Mouse (Mus musculus): ENCODE measurements at regions not wholly inside any gene's neighbourhood (a gene's known extent, or its start where the extent isn't known, plus 50 kb on each side); places are given as distances from the start of the nearest gene placed in this dataset.

GRCm38 (mm10) chr15:93783736-93784135, 188.0 kb upstream of the Prickle1 start:
- 67% methylated on average over 4 of the region's 4 CpGs for WGBS
- H3K4me1 ChIP-seq (replicated peaks; ENCODE audit: insufficient read depth, low read length), result no peaks in the 10 kb centered on the region
- no peaks in the 10 kb centered on the region for H3K9me3 ChIP-seq (replicated peaks; ENCODE audit: low read length)
- no peak for TF ChIP-seq CTCF (IDR thresholded peaks at IDR 0.05; ENCODE audit: low read depth)
- no peak overlapping the region for H3K4me3 ChIP-seq (replicated peaks; ENCODE audit: low read depth, low read length)
- peak; percentile 59 for DNase-seq (ENCODE audit: low spot score)
- ATAC-seq (replicated peaks; ENCODE audit: low FRiP score, low read depth), result no peak
- no peaks in the 10 kb centered on the region for H3K27me3 ChIP-seq (ENCODE audit: insufficient read depth, low read length)
- H3K9ac ChIP-seq (ENCODE audit: low read depth, low read length), result no peak overlapping the region
- no peak overlapping the region for H3K27ac ChIP-seq
- no peak overlapping the region for H3K4me2 ChIP-seq (ENCODE audit: low read length)
- H3K36me3 ChIP-seq (ENCODE audit: insufficient read depth, low read length), result no peaks in the 10 kb centered on the region

- ATAC-seq (replicated peaks; ENCODE audit: low FRiP score, low read depth), result peak; percentile 63; the same call in 1 of the 2 replicates
- Histone ChIP-seq H3K4me1 (replicated peaks; ENCODE audit: insufficient read depth, low read length) (no peaks in the 10 kb centered on the region), H3K9ac (ENCODE audit: low read depth, low read length) (no peak overlapping the region), H3K4me3 (replicated peaks; ENCODE audit: low read depth, low read length) (no peak overlapping the region), H3K4me2 (ENCODE audit: low read length) (peak overlapping the region; percentile 23; the same call in 1 of the 2 replicates), H3K27me3 (ENCODE audit: insufficient read depth, low read length) (no peaks in the 10 kb centered on the region), H3K36me3 (ENCODE audit: insufficient read depth, low read length) (no peaks in the 10 kb centered on the region), H3K27ac (no peak overlapping the region; the same call in 1 of the 2 replicates), H3K9me3 (replicated peaks; ENCODE audit: low read length) (no peaks in the 10 kb centered on the region)
- DNase-seq (ENCODE audit: low spot score), result peak; percentile 78
- no peak for TF ChIP-seq CTCF (IDR thresholded peaks at IDR 0.05; ENCODE audit: low read depth)
- 23% methylated on average over 12 of the region's 12 CpGs for WGBS
Measured at GRCm38 (mm10) chr15:93775199-93775745, 179.6 kb upstream of the Prickle1 start.

GRCm38 (mm10) chr15:93774340-93774739, 178.6 kb upstream of the Prickle1 start:
- ATAC-seq (replicated peaks; ENCODE audit: low FRiP score, low read depth), result no peak
- Histone ChIP-seq H3K27me3 (ENCODE audit: insufficient read depth, low read length) (no peaks in the 10 kb centered on the region), H3K4me1 (replicated peaks; ENCODE audit: insufficient read depth, low read length) (no peaks in the 10 kb centered on the region), H3K9ac (ENCODE audit: low read depth, low read length) (no peak overlapping the region), H3K4me3 (replicated peaks; ENCODE audit: low read depth, low read length) (no peak overlapping the region), H3K27ac (no peak overlapping the region), H3K9me3 (replicated peaks; ENCODE audit: low read length) (no peaks in the 10 kb centered on the region), H3K4me2 (ENCODE audit: low read length) (no peak overlapping the region), H3K36me3 (ENCODE audit: insufficient read depth, low read length) (no peaks in the 10 kb centered on the region)
- TF ChIP-seq CTCF (IDR thresholded peaks at IDR 0.05; ENCODE audit: low read depth), result no peak
- no peak for DNase-seq (ENCODE audit: low spot score)
- 48% methylated on average over 4 of the region's 4 CpGs for WGBS

GRCm38 (mm10) chr15:93766981-93767380, 171.3 kb upstream of the Prickle1 start:
- DNase-seq (ENCODE audit: low spot score), result no peak
- H3K9me3 ChIP-seq (replicated peaks; ENCODE audit: low read length), result no peaks in the 10 kb centered on the region
- H3K4me1 ChIP-seq (replicated peaks; ENCODE audit: insufficient read depth, low read length), result no peaks in the 10 kb centered on the region
- no peak overlapping the region for H3K9ac ChIP-seq (ENCODE audit: low read depth, low read length)
- no peaks in the 10 kb centered on the region for H3K27me3 ChIP-seq (ENCODE audit: insufficient read depth, low read length)
- WGBS, result 76% methylated on average over 3 of the region's 3 CpGs
- TF ChIP-seq CTCF (IDR thresholded peaks at IDR 0.05; ENCODE audit: low read depth), result no peak
- no peak overlapping the region for H3K4me3 ChIP-seq (replicated peaks; ENCODE audit: low read depth, low read length)
- H3K27ac ChIP-seq, result no peak overlapping the region
- no peak overlapping the region for H3K4me2 ChIP-seq (ENCODE audit: low read length)
- no peaks in the 10 kb centered on the region for H3K36me3 ChIP-seq (ENCODE audit: insufficient read depth, low read length)
- no peak for ATAC-seq (replicated peaks; ENCODE audit: low FRiP score, low read depth)

GRCm38 (mm10) chr15:93763047-93763446, 167.4 kb upstream of the Prickle1 start:
- Histone ChIP-seq H3K4me1 (replicated peaks; ENCODE audit: insufficient read depth, low read length) (no peaks in the 10 kb centered on the region), H3K27me3 (ENCODE audit: insufficient read depth, low read length) (no peaks in the 10 kb centered on the region), H3K9me3 (replicated peaks; ENCODE audit: low read length) (no peaks in the 10 kb centered on the region), H3K4me3 (replicated peaks; ENCODE audit: low read depth, low read length) (no peak overlapping the region), H3K27ac (no peak overlapping the region), H3K36me3 (ENCODE audit: insufficient read depth, low read length) (no peaks in the 10 kb centered on the region), H3K4me2 (ENCODE audit: low read length) (no peak overlapping the region), H3K9ac (ENCODE audit: low read depth, low read length) (no peak overlapping the region)
- WGBS, result 80% methylated on average over 5 of the region's 5 CpGs
- ATAC-seq (replicated peaks; ENCODE audit: low FRiP score, low read depth), result no peak
- no peak for DNase-seq (ENCODE audit: low spot score)
- no peak for TF ChIP-seq CTCF (IDR thresholded peaks at IDR 0.05; ENCODE audit: low read depth)

GRCm38 (mm10) chr15:93758204-93758836, 162.6 kb upstream of the Prickle1 start:
- Histone ChIP-seq H3K27ac (no peak overlapping the region), H3K9me3 (replicated peaks; ENCODE audit: low read length) (no peaks in the 10 kb centered on the region), H3K4me2 (ENCODE audit: low read length) (no peak overlapping the region), H3K9ac (ENCODE audit: low read depth, low read length) (no peak overlapping the region), H3K4me1 (replicated peaks; ENCODE audit: insufficient read depth, low read length) (no peaks in the 10 kb centered on the region), H3K4me3 (replicated peaks; ENCODE audit: low read depth, low read length) (no peak overlapping the region), H3K27me3 (ENCODE audit: insufficient read depth, low read length) (no peaks in the 10 kb centered on the region), H3K36me3 (ENCODE audit: insufficient read depth, low read length) (no peaks in the 10 kb centered on the region)
- DNase-seq (ENCODE audit: low spot score), result peak; percentile 59
- TF ChIP-seq CTCF (IDR thresholded peaks at IDR 0.05; ENCODE audit: low read depth), result no peak
- ATAC-seq (replicated peaks; ENCODE audit: low FRiP score, low read depth), result no peak
- WGBS, result 59% methylated on average over 8 of the region's 8 CpGs

Measured in kidney, postnatal 0 days (tissue).